In genomic region chr2:173832828-173833492, GRCm38 (mm10) we compare ENCODE assay signal across 29 mouse cellular contexts.
DNase-seq lines count a peak whose midpoint lies in the region; ATAC-seq and TF ChIP-seq lines count a peak whose summit lies in the region.
"Had no signal": no experiment of that assay in that cellular context is flagged by ENCODE, and none has a peak within 500 bp of the region (broad histone marks: within the 10 kb centered on the region; RNA-seq: fewer than 3 reads in every experiment).

No protein-coding gene starts in this region.

- H3K36me3 ChIP-seq in forebrain, embryonic 10.5 days (replicated peaks) = no peaks in the 10 kb centered on the region
- H3K36me3 ChIP-seq in forebrain, embryonic 14.5 days (ENCODE audit: control insufficient read depth, insufficient read depth, low read length) = no peaks in the 10 kb centered on the region
- H3K36me3 ChIP-seq in midbrain, embryonic 16.5 days (ENCODE audit: control insufficient read depth, insufficient read depth, low read length) = no peaks in the 10 kb centered on the region
- no peaks in the 10 kb centered on the region for H3K36me3 ChIP-seq in midbrain, postnatal 0 days (ENCODE audit: insufficient read depth, low read length)
- H3K36me3 ChIP-seq in embryonic facial prominence, embryonic 15.5 days = no peaks in the 10 kb centered on the region
- H3K36me3 ChIP-seq: G1E; heart, embryonic 12.5 days; heart, embryonic 15.5 days; hindbrain, embryonic 10.5 days had no signal

- no peak for TF ChIP-seq CTCF in midbrain, postnatal 0 days (IDR thresholded peaks at IDR 0.05)
- no peak for TF ChIP-seq CTCF in brain, embryonic 14.5 days (IDR thresholded peaks at IDR 0.05; ENCODE audit: borderline replicate concordance, extremely low read depth, insufficient read depth, insufficient read length)

- no peaks in the 10 kb centered on the region for H3K9me3 ChIP-seq in forebrain, embryonic 10.5 days
- H3K9me3 ChIP-seq in forebrain, embryonic 14.5 days (replicated peaks; ENCODE audit: control insufficient read depth, low read length) = no peaks in the 10 kb centered on the region
- no peaks in the 10 kb centered on the region; the same call in 1 of the 2 replicates for H3K9me3 ChIP-seq in midbrain, embryonic 16.5 days (replicated peaks; ENCODE audit: control insufficient read depth, low read length, poor library complexity, severe bottlenecking)
- no peaks in the 10 kb centered on the region for H3K9me3 ChIP-seq in midbrain, postnatal 0 days (ENCODE audit: low read length)
- H3K9me3 ChIP-seq in embryonic facial prominence, embryonic 15.5 days (replicated peaks) = no peaks in the 10 kb centered on the region
- H3K9me3 ChIP-seq: forebrain, embryonic 13.5 days; heart, embryonic 15.5 days; hindbrain, embryonic 10.5 days had no signal

- H3K4me2 ChIP-seq in forebrain, embryonic 14.5 days (ENCODE audit: low read length) = no peak overlapping the region
- no peak overlapping the region for H3K4me2 ChIP-seq in midbrain, embryonic 16.5 days (ENCODE audit: low read length)
- no peak overlapping the region for H3K4me2 ChIP-seq in midbrain, postnatal 0 days (ENCODE audit: low read depth, low read length, poor library complexity, severe bottlenecking)
- no peak overlapping the region for H3K4me2 ChIP-seq in embryonic facial prominence, embryonic 15.5 days (replicated peaks)
- H3K4me2 ChIP-seq: forebrain, embryonic 13.5 days; heart, embryonic 12.5 days; heart, embryonic 15.5 days; hindbrain, embryonic 14.5 days had no signal

- no peak overlapping the region for H3K9ac ChIP-seq in forebrain, embryonic 14.5 days (ENCODE audit: low read length)
- H3K9ac ChIP-seq in midbrain, embryonic 16.5 days (ENCODE audit: low read depth, low read length) = 0 out of 2 replicates have a peak overlapping the region, but pooled peaks have one; percentile 25
- H3K9ac ChIP-seq in midbrain, postnatal 0 days (replicated peaks; ENCODE audit: low read length, poor library complexity, severe bottlenecking) = no peak overlapping the region
- no peak overlapping the region for H3K9ac ChIP-seq in embryonic facial prominence, embryonic 15.5 days
- H3K9ac ChIP-seq: forebrain, embryonic 13.5 days; heart, embryonic 12.5 days; heart, embryonic 15.5 days; hindbrain, embryonic 14.5 days had no signal

- H3K27me3 ChIP-seq in forebrain, embryonic 10.5 days (ENCODE audit: poor library complexity, severe bottlenecking) = no peaks in the 10 kb centered on the region
- no peaks in the 10 kb centered on the region for H3K27me3 ChIP-seq in forebrain, embryonic 14.5 days (replicated peaks; ENCODE audit: control insufficient read depth, insufficient read depth, low read length)
- no peaks in the 10 kb centered on the region for H3K27me3 ChIP-seq in midbrain, embryonic 16.5 days (ENCODE audit: control insufficient read depth, insufficient read depth, low read depth, low read length)
- H3K27me3 ChIP-seq in midbrain, postnatal 0 days (ENCODE audit: insufficient read depth, low read length) = no peaks in the 10 kb centered on the region
- H3K27me3 ChIP-seq in embryonic facial prominence, embryonic 15.5 days = no peaks in the 10 kb centered on the region
- H3K27me3 ChIP-seq: forebrain, embryonic 13.5 days; heart, embryonic 12.5 days; heart, embryonic 15.5 days had no signal

- 0 out of 2 replicates have a peak overlapping the region, but pooled peaks have one; percentile 11 for H3K27ac ChIP-seq in forebrain, embryonic 10.5 days
- no peak overlapping the region for H3K27ac ChIP-seq in forebrain, embryonic 14.5 days (ENCODE audit: low read depth, low read length)
- H3K27ac ChIP-seq in midbrain, embryonic 16.5 days (ENCODE audit: low read length) = no peak overlapping the region
- no peak overlapping the region for H3K27ac ChIP-seq in midbrain, postnatal 0 days (ENCODE audit: low read depth, low read length)
- peak overlapping the region; percentile 90 for H3K27ac ChIP-seq in embryonic facial prominence, embryonic 15.5 days (replicated peaks)
- H3K27ac ChIP-seq: forebrain, embryonic 13.5 days; heart, embryonic 15.5 days; hindbrain, embryonic 10.5 days; hindbrain, embryonic 14.5 days; hindbrain, postnatal 0 days had no signal

- no peak for TF ChIP-seq POLR2A in brain, embryonic 14.5 days (IDR thresholded peaks at IDR 0.05; ENCODE audit: borderline replicate concordance, extremely low read depth, insufficient read depth, insufficient read length, poor library complexity, severe bottlenecking)

- no peak overlapping the region for H3K4me3 ChIP-seq in forebrain, embryonic 10.5 days
- H3K4me3 ChIP-seq in forebrain, embryonic 14.5 days (ENCODE audit: low read depth, low read length) = no peak overlapping the region
- no peak overlapping the region for H3K4me3 ChIP-seq in midbrain, embryonic 16.5 days (ENCODE audit: low read depth, low read length)
- no peak overlapping the region for H3K4me3 ChIP-seq in midbrain, postnatal 0 days (ENCODE audit: low read depth, low read length)
- no peak overlapping the region for H3K4me3 ChIP-seq in embryonic facial prominence, embryonic 15.5 days (replicated peaks)
- H3K4me3 ChIP-seq: forebrain, embryonic 13.5 days; heart, embryonic 12.5 days; heart, embryonic 15.5 days; hindbrain, embryonic 10.5 days had no signal

- WGBS in forebrain, embryonic 10.5 days = 70% methylated on average over 7 of the region's 7 CpGs
- WGBS in forebrain, embryonic 14.5 days = 53% methylated on average over 7 of the region's 7 CpGs
- 66% methylated on average over 7 of the region's 7 CpGs for WGBS in midbrain, embryonic 16.5 days
- 69% methylated on average over 7 of the region's 7 CpGs for WGBS in midbrain, postnatal 0 days
- 39% methylated on average over 7 of the region's 7 CpGs for WGBS in embryonic facial prominence, embryonic 15.5 days

- no peak for ATAC-seq in forebrain, embryonic 14.5 days
- ATAC-seq in midbrain, embryonic 16.5 days = no peak
- ATAC-seq in midbrain, postnatal 0 days (ENCODE audit: low FRiP score) = no peak
- ATAC-seq in embryonic facial prominence, embryonic 15.5 days (ENCODE audit: insufficient number of reproducible peaks, low FRiP score, low TSS enrichment, low read depth) = peak; percentile 86
- ATAC-seq: forebrain, embryonic 13.5 days; hindbrain, postnatal 0 days; inflammation-experienced regulatory T-cells, adult 6 months; intestine, embryonic 16.5 days had no signal

- DNase-seq in forebrain, embryonic 10.5 days (ENCODE audit: extremely low spot score, low spot score) = no peak
- no peak for DNase-seq in forebrain, embryonic 14.5 days (ENCODE audit: low spot score)
- DNase-seq in midbrain, postnatal 0 days (ENCODE audit: low spot score) = no peak
- peak; percentile 27 for DNase-seq in brain, embryonic 14.5 days (ENCODE audit: low read depth)
- no peak for DNase-seq in adrenal gland, adult 8-10 months
- DNase-seq in cerebellum, adult 9-11 months = no peak
- DNase-seq: adrenal gland, adult 2 months; adrenal gland, postnatal 25 days; B cell, adult 2 months; cerebellum, adult 18-20 months; cerebellum, adult 9-10 months; cerebellum, postnatal 25 days; embryo, embryonic 11 days; gastrocnemius, postnatal 25 days; heart, adult 18-20 months; heart, postnatal 10 days; heart, postnatal 36 days; kidney, adult 18-20 months had no signal

- H3K4me1 ChIP-seq in forebrain, embryonic 10.5 days = peaks cover 18% of the 10 kb centered on the region
- no peaks in the 10 kb centered on the region for H3K4me1 ChIP-seq in forebrain, embryonic 14.5 days (ENCODE audit: control insufficient read depth, insufficient read depth, low read length)
- no peaks in the 10 kb centered on the region for H3K4me1 ChIP-seq in midbrain, embryonic 16.5 days (ENCODE audit: control insufficient read depth, insufficient read depth, low read length)
- no peaks in the 10 kb centered on the region for H3K4me1 ChIP-seq in midbrain, postnatal 0 days (ENCODE audit: insufficient read depth, low read length)
- peaks cover 13% of the 10 kb centered on the region for H3K4me1 ChIP-seq in embryonic facial prominence, embryonic 15.5 days
- H3K4me1 ChIP-seq: heart, embryonic 12.5 days; heart, embryonic 15.5 days; hindbrain, embryonic 10.5 days had no signal

Comparison
In these comparisons a context has a peak if more than half of its experiments do, and no peak if none do; other contexts are left out.
1. H3K27ac ChIP-seq: peak in forebrain, embryonic 10.5 days (single experiment) and embryonic facial prominence, embryonic 15.5 days (single experiment); none in forebrain, embryonic 14.5 days (single experiment), midbrain, embryonic 16.5 days (single experiment) and midbrain, postnatal 0 days (single experiment).